Mouse (Mus musculus): ENCODE data around the gene Rnft1. TPM values are rescaled to one million over a fixed set of nuclear protein-coding genes. Genes with fewer than 3 reads are reported as not detected.

The Rnft1 gene
- total and polyA plus RNA-seq, 3 experiments, result 34.9 to 49.7 (median 49.2) TPM

- Histone ChIP-seq H3K27me3 (replicated peaks) (no peaks in the 10 kb centered on the region), H3K36me3 (replicated peaks in 1 of 2; ENCODE audit: control insufficient read depth in 1 of 2, insufficient read depth in 1 of 2, low read length in 1 of 2) (peaks cover 0 to under 1% of the 10 kb centered on the region in 2 experiments), H3K9ac (ENCODE audit: insufficient read depth, low read depth) (no peak overlapping the region), H3K79me2 (replicated peaks; ENCODE audit: control insufficient read depth, extremely low read depth, insufficient read depth, poor library complexity, severe bottlenecking) (no peaks in the 10 kb centered on the region), H3K9me3 (replicated peaks; ENCODE audit: low read length) (no peaks in the 10 kb centered on the region), H3K4me2 (ENCODE audit: insufficient read depth, low read depth, poor library complexity, severe bottlenecking) (no peak overlapping the region), H3K4me1 (ENCODE audit: control insufficient read depth in 1 of 2, insufficient read depth in 2 of 2) (peaks cover 7 to 17% of the 10 kb centered on the region in 2 experiments), H3K4me3 (replicated peaks in 1 of 3; ENCODE audit: low read depth in 2 of 3, low read length in 2 of 3, poor library complexity in 1 of 3) (no peak overlapping the region), H3K27ac (ENCODE audit: insufficient read depth, low read depth) (no peak overlapping the region)
- in situ Hi-C loops (cut with MboI; ENCODE audit: low pct_ligation_motif_present, low pct_unique_long_range_greater_than_20kb, low sequenced_read_pairs) (no loop called here), dilution Hi-C loops (cut with MboI; ENCODE audit: extremely low pct_ligation_motif_present, extremely low pct_unique_long_range_greater_than_20kb, low sequenced_read_pairs) (no loop called here)
- no peak for DNase-seq (ENCODE audit: extremely low read depth)
- no peak for TF ChIP-seq GABPA (IDR thresholded peaks at IDR 0.05; ENCODE audit: insufficient replicate concordance, low read depth, low read length)
- no peak for TF ChIP-seq SIN3A (IDR thresholded peaks at IDR 0.05; ENCODE audit: low read length)
- no peak for TF ChIP-seq ETS1 (conservative IDR thresholded peaks at IDR 0.05; ENCODE audit: low read depth, low read length)
- no peak for TF ChIP-seq MYC (IDR thresholded peaks at IDR 0.05; ENCODE audit: low read depth, low read length)
- no peak for TF ChIP-seq PAX5 (IDR thresholded peaks at IDR 0.05; ENCODE audit: low read length)
- no peak for TF ChIP-seq EP300 (IDR thresholded peaks at IDR 0.05; ENCODE audit: low read length)
These were observed 15.5 kb upstream of the Rnft1 start for GRCm38 (mm10) chr11:86468971-86469370.

- Histone ChIP-seq H3K4me2 (ENCODE audit: insufficient read depth, low read depth, poor library complexity, severe bottlenecking) (no peak overlapping the region), H3K27me3 (replicated peaks) (no peaks in the 10 kb centered on the region), H3K36me3 (replicated peaks in 1 of 2; ENCODE audit: control insufficient read depth in 1 of 2, insufficient read depth in 1 of 2, low read length in 1 of 2) (peaks cover 0 to 3% of the 10 kb centered on the region in 2 experiments), H3K4me1 (ENCODE audit: control insufficient read depth in 1 of 2, insufficient read depth in 2 of 2) (peaks cover 10 to 20% of the 10 kb centered on the region in 2 experiments), H3K27ac (ENCODE audit: insufficient read depth, low read depth) (no peak overlapping the region), H3K9ac (ENCODE audit: insufficient read depth, low read depth) (no peak overlapping the region), H3K9me3 (replicated peaks; ENCODE audit: low read length) (peaks cover 2% of the 10 kb centered on the region), H3K4me3 (replicated peaks in 1 of 3; ENCODE audit: low read depth in 2 of 3, low read length in 2 of 3, poor library complexity in 1 of 3) (no peak overlapping the region), H3K79me2 (replicated peaks; ENCODE audit: control insufficient read depth, extremely low read depth, insufficient read depth, poor library complexity, severe bottlenecking) (no peaks in the 10 kb centered on the region)
- in situ Hi-C loops (cut with MboI; ENCODE audit: low pct_ligation_motif_present, low pct_unique_long_range_greater_than_20kb, low sequenced_read_pairs) (no loop called here), dilution Hi-C loops (cut with MboI; ENCODE audit: extremely low pct_ligation_motif_present, extremely low pct_unique_long_range_greater_than_20kb, low sequenced_read_pairs) (no loop called here)
- no peak for TF ChIP-seq NELFE (IDR thresholded peaks at IDR 0.05; ENCODE audit: low read depth, low read length)
- TF ChIP-seq UBTF (IDR thresholded peaks at IDR 0.05; ENCODE audit: low read depth, low read length), result no peak
- no peak for TF ChIP-seq GABPA (IDR thresholded peaks at IDR 0.05; ENCODE audit: insufficient replicate concordance, low read depth, low read length)
- no peak for TF ChIP-seq ETS1 (conservative IDR thresholded peaks at IDR 0.05; ENCODE audit: low read depth, low read length)
- no peak for TF ChIP-seq TCF12 (IDR thresholded peaks at IDR 0.05; ENCODE audit: low read depth, low read length)
- TF ChIP-seq KAT2A (IDR thresholded peaks at IDR 0.05; ENCODE audit: insufficient replicate concordance, low read length), result no peak
- TF ChIP-seq ELF1 (IDR thresholded peaks at IDR 0.05; ENCODE audit: low read depth, low read length), result no peak
- TF ChIP-seq PAX5 (IDR thresholded peaks at IDR 0.05; ENCODE audit: low read length), result no peak
- TF ChIP-seq MEF2A (IDR thresholded peaks at IDR 0.05; ENCODE audit: borderline replicate concordance, low read depth, low read length), result no peak
- no peak for TF ChIP-seq MAX (IDR thresholded peaks at IDR 0.05; ENCODE audit: low read length)
- TF ChIP-seq BHLHE40 (IDR thresholded peaks at IDR 0.05; ENCODE audit: low read depth, low read length), result no peak
- no peak for TF ChIP-seq HCFC1 (IDR thresholded peaks at IDR 0.05; ENCODE audit: low read depth, low read length)
- TF ChIP-seq IRF4 (IDR thresholded peaks at IDR 0.05; ENCODE audit: low read depth, low read length), result no peak
- TF ChIP-seq JUN (IDR thresholded peaks at IDR 0.05; ENCODE audit: insufficient read depth, low read depth, low read length), result no peak
- no peak for TF ChIP-seq MAFK (IDR thresholded peaks at IDR 0.05; ENCODE audit: insufficient replicate concordance, low read length)
- TF ChIP-seq USF2 (conservative IDR thresholded peaks at IDR 0.05; ENCODE audit: low read depth, low read length), result no peak
- TF ChIP-seq E2F4 (IDR thresholded peaks at IDR 0.05; ENCODE audit: insufficient replicate concordance, low read depth, low read length), result no peak
- TF ChIP-seq RCOR1 (conservative IDR thresholded peaks at IDR 0.05; ENCODE audit: low read depth, low read length), result no peak
- TF ChIP-seq RAD21 (IDR thresholded peaks at IDR 0.05; ENCODE audit: low read depth, low read length), result no peak
- no peak for TF ChIP-seq ZNF384 (IDR thresholded peaks at IDR 0.05; ENCODE audit: low read depth, low read length)
- DNase-seq (ENCODE audit: extremely low read depth), result no peak
These were observed 12.7 kb upstream of the Rnft1 start for GRCm38 (mm10) chr11:86471785-86472184.
